Mouse (Mus musculus): Measurements from ENCODE around the gene Cenph. TPM values are rescaled to one million over a fixed set of nuclear protein-coding genes. Genes with fewer than 3 reads are reported as not detected.

Cenph gene
- polyA plus RNA-seq, 1 experiment from 2014 or later, result 28.0 TPM

DNA sequence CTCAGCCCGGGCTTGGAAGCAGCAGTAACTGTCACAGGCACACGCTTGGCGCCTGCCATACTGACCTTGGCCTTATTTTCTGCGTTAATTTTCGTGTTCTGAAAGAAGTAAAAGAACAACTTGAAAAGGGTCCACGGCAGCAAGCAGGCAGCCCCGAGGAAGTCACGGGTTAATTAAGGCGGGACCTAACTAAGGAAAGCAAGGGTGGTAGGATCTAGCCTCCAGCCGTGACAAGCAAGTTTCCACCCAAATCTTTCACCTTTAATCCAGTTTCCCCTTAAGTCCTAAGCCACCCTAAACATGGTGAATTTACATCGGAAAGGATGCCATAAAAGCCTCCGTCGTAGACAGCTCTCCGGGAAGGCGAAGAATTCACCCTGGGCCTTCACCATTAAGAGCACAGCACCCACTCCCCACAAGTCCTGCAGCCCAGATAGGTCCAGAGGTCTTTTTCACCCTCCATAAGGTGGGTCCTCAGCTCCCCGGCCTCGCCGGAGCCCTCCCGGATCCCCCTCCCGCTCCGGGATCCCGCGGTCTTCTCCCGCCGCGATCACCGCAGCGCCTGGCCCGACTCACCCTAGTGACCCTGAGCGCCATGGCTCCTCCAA is 10.2 kb upstream of the Cenph start:
- H3K4me1 ChIP-seq, result peaks cover 13% of the 10 kb centered on the region
- H3K4me3 ChIP-seq (replicated peaks), result peak overlapping the region; percentile 93
- no peak for ATAC-seq (ENCODE audit: insufficient read depth, low FRiP score, low read depth)
- 0 out of 2 replicates have a peak, but pooled peaks cover under 1% of the 10 kb centered on the region for H3K36me3 ChIP-seq
- WGBS, result under 1% methylated on average over 30 of the region's 30 CpGs
- H3K9ac ChIP-seq, result peak overlapping the region; percentile 73
- no peaks in the 10 kb centered on the region for H3K9me3 ChIP-seq
- peak overlapping the region; percentile 74 for H3K27ac ChIP-seq
- no peaks in the 10 kb centered on the region for H3K27me3 ChIP-seq (replicated peaks)
- H3K4me2 ChIP-seq, result peak overlapping the region; percentile 87

DNA sequence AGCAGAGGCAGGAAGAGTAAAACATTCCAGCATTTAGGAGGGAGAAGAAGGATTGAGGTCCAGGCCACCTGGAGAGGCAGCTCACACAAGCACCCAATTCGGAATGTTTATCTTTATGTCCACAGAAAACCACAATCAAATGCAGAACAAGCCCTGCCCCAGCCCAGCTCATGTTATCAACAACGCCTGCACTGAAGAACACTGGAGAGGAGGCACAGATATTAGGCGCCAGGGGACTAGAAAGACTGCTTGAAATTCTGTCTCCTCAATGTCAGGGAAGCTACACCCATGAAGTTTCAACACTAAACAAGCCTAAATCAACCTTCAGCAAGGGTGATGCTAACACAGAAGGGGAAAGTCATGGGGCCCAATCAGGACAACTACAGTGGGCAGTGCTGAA is 1.8 kb upstream of the Cenph start:
- Histone ChIP-seq H3K27me3 (replicated peaks) (no peaks in the 10 kb centered on the region), H3K36me3 (peaks cover 12% of the 10 kb centered on the region; the same call in 1 of the 2 replicates), H3K9me3 (no peaks in the 10 kb centered on the region), H3K4me2 (no peak overlapping the region), H3K4me1 (peaks cover 3% of the 10 kb centered on the region), H3K9ac (no peak overlapping the region), H3K27ac (no peak overlapping the region), H3K4me3 (replicated peaks) (no peak overlapping the region)
- WGBS, result 57% methylated on average over 3 of the region's 3 CpGs
- ATAC-seq (ENCODE audit: insufficient read depth, low FRiP score, low read depth), result peak; percentile 59; the same call in 1 of the 2 replicates

- Histone ChIP-seq H3K27me3 (replicated peaks) (no peaks in the 10 kb centered on the region), H3K4me3 (replicated peaks) (no peak overlapping the region), H3K4me2 (peak overlapping the region; percentile 88; the same call in 1 of the 2 replicates)
These were observed 1.0 kb upstream of the Cenph start for GRCm38 (mm10) chr13:100776710-100777109.

GRCm38 (mm10) chr13:100776056-100776419 is 339 bp upstream of the Cenph start:
- Histone ChIP-seq H3K4me3 (replicated peaks) (peak overlapping the region; percentile 84), H3K9ac (peak overlapping the region; percentile 75; the same call in 1 of the 2 replicates), H3K27me3 (replicated peaks) (no peaks in the 10 kb centered on the region), H3K9me3 (no peaks in the 10 kb centered on the region), H3K4me2 (peak overlapping the region; percentile 88), H3K27ac (peak overlapping the region; percentile 36; the same call in 1 of the 2 replicates), H3K36me3 (peaks cover 15% of the 10 kb centered on the region), H3K4me1 (peaks cover 3% of the 10 kb centered on the region)
- ATAC-seq (ENCODE audit: insufficient read depth, low FRiP score, low read depth), result no peak; the same call in 1 of the 2 replicates
- 8% methylated on average over 8 of the region's 8 CpGs for WGBS

More at GRCm38 (mm10) chr13:100776710-100777109, 1.0 kb upstream of the Cenph start:
- no peak for ATAC-seq (ENCODE audit: insufficient read depth, low FRiP score, low read depth)
- Histone ChIP-seq H3K36me3 (peaks cover 12% of the 10 kb centered on the region), H3K4me1 (peaks cover 3% of the 10 kb centered on the region), H3K9ac (no peak overlapping the region), H3K27ac (no peak overlapping the region), H3K9me3 (no peaks in the 10 kb centered on the region)
- 58% methylated on average over 6 of the region's 6 CpGs for WGBS

GRCm38 (mm10) chr13:100774704-100775103 is 995 bp downstream of the Cenph start:
- ATAC-seq (ENCODE audit: insufficient read depth, low FRiP score, low read depth), result no peak
- peaks cover 11% of the 10 kb centered on the region for H3K36me3 ChIP-seq
- H3K4me1 ChIP-seq, result peaks cover 3% of the 10 kb centered on the region
- no peaks in the 10 kb centered on the region for H3K9me3 ChIP-seq
- no peak overlapping the region for H3K27ac ChIP-seq
- H3K27me3 ChIP-seq (replicated peaks), result no peaks in the 10 kb centered on the region
- H3K4me3 ChIP-seq (replicated peaks), result peak overlapping the region; percentile 84
- H3K9ac ChIP-seq, result peak overlapping the region; percentile 75; the same call in 1 of the 2 replicates
- peak overlapping the region; percentile 88 for H3K4me2 ChIP-seq

GRCm38 (mm10) chr13:100755329-100755728 is 20.4 kb downstream of the Cenph start:
- Histone ChIP-seq H3K4me3 (replicated peaks) (no peak overlapping the region), H3K27ac (no peak overlapping the region), H3K27me3 (replicated peaks) (no peaks in the 10 kb centered on the region), H3K9ac (no peak overlapping the region), H3K4me2 (no peak overlapping the region), H3K9me3 (no peaks in the 10 kb centered on the region), H3K36me3 (0 out of 2 replicates have a peak, but pooled peaks cover 4% of the 10 kb centered on the region), H3K4me1 (no peaks in the 10 kb centered on the region)
- no peak for ATAC-seq (ENCODE audit: insufficient read depth, low FRiP score, low read depth)
- 74% methylated on average over 2 of the region's 2 CpGs for WGBS

DNA sequence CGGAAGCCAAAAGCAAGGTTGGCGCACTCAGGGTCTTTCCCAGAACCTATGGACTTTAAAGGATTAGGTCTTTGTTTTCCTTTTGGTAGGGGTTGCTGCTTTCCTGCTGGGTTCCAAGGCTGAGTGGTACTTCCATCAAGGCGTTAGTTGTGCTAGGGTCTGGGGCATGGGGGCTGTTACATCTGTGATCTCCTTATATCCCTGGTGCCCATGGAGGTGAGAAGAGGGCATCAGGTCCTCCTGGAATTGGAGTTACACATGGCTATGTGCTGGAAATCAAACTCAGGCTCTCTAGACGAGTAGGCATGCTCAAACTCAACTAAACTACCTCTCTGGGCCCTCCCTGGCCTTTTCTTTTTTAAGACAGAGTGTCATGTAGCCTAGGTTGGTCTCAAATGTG is 21.5 kb downstream of the Cenph start:
- H3K9ac ChIP-seq, result no peak overlapping the region
- no peaks in the 10 kb centered on the region for H3K27me3 ChIP-seq (replicated peaks)
- no peak overlapping the region for H3K4me2 ChIP-seq
- H3K27ac ChIP-seq, result no peak overlapping the region
- no peaks in the 10 kb centered on the region for H3K4me1 ChIP-seq
- 59% methylated on average over 4 of the region's 4 CpGs for WGBS
- no peaks in the 10 kb centered on the region for H3K9me3 ChIP-seq
- no peak for ATAC-seq (ENCODE audit: insufficient read depth, low FRiP score, low read depth)
- no peak overlapping the region for H3K4me3 ChIP-seq (replicated peaks)
- no peaks in the 10 kb centered on the region for H3K36me3 ChIP-seq

- H3K27ac ChIP-seq, result no peak overlapping the region
- H3K4me3 ChIP-seq (replicated peaks), result no peak overlapping the region
- ATAC-seq (ENCODE audit: insufficient read depth, low FRiP score, low read depth), result no peak
- WGBS, result 74% methylated on average over 6 of the region's 6 CpGs
- no peak overlapping the region for H3K4me2 ChIP-seq
- H3K9ac ChIP-seq, result no peak overlapping the region
- H3K9me3 ChIP-seq, result no peaks in the 10 kb centered on the region
- H3K36me3 ChIP-seq, result no peaks in the 10 kb centered on the region
- no peaks in the 10 kb centered on the region for H3K27me3 ChIP-seq (replicated peaks)
- H3K4me1 ChIP-seq, result no peaks in the 10 kb centered on the region
These were observed 22.7 kb downstream of the Cenph start for GRCm38 (mm10) chr13:100753011-100753410.

DNA sequence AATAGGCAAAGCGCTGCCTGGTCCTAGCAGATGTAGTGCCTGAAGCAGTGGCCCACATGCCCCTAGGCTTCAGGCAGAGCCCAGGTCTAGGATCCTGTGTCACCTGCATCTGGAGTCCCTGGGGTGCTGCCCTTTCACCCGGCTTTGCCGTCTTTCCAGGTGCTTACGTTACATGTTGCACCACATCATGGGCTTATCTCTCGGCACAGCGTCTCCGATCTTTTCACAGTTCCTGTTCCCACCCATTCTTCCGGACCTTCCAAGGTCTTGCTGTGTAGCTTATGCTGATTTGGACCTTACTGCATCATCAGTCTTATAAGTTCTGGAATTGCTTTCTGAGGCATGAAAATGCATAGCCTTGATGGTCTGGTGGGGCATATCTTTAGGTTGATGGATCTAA is 23.2 kb downstream of the Cenph start:
- Histone ChIP-seq H3K4me1 (no peaks in the 10 kb centered on the region), H3K36me3 (no peaks in the 10 kb centered on the region), H3K4me3 (replicated peaks) (no peak overlapping the region), H3K4me2 (no peak overlapping the region), H3K27me3 (replicated peaks) (no peaks in the 10 kb centered on the region), H3K27ac (no peak overlapping the region), H3K9ac (no peak overlapping the region), H3K9me3 (no peaks in the 10 kb centered on the region)
- ATAC-seq (ENCODE audit: insufficient read depth, low FRiP score, low read depth), result 0 out of 2 replicates have a peak, but pooled peaks have one; percentile 9
- 83% methylated on average over 8 of the region's 8 CpGs for WGBS

DNA sequence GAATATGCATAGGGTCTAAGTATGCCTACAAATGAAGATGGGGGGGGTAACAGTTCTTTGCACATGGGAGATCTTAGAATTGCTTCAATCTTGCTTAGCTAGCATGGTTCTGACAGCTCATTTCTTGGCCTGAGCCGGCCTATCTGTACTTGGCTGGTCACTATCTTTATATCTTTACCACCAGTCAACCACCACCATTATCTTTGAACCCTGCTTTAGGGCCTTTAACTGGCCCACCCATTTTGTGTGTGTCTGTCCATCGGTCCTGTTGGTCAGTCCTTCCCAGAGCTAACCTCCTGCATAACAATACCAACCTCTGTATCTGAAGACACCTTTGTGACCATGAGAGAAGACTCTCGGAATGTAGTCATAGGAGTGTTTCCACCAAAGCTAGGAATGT is 24.3 kb downstream of the Cenph start:
- no peak for ATAC-seq (ENCODE audit: insufficient read depth, low FRiP score, low read depth)
- Histone ChIP-seq H3K4me2 (no peak overlapping the region), H3K27ac (no peak overlapping the region), H3K36me3 (no peaks in the 10 kb centered on the region), H3K4me1 (no peaks in the 10 kb centered on the region), H3K27me3 (replicated peaks) (no peaks in the 10 kb centered on the region), H3K9me3 (no peaks in the 10 kb centered on the region), H3K4me3 (replicated peaks) (no peak overlapping the region), H3K9ac (no peak overlapping the region)
- WGBS, result 86% methylated on average over 3 of the region's 3 CpGs

GRCm38 (mm10) chr13:100750799-100751198 is 24.9 kb downstream of the Cenph start:
- no peaks in the 10 kb centered on the region for H3K4me1 ChIP-seq
- no peak for ATAC-seq (ENCODE audit: insufficient read depth, low FRiP score, low read depth)
- H3K36me3 ChIP-seq, result no peaks in the 10 kb centered on the region
- 70% methylated on average over 5 of the region's 5 CpGs for WGBS
- H3K9me3 ChIP-seq, result no peaks in the 10 kb centered on the region
- no peak overlapping the region for H3K27ac ChIP-seq
- no peak overlapping the region for H3K4me3 ChIP-seq (replicated peaks)
- H3K4me2 ChIP-seq, result no peak overlapping the region
- H3K9ac ChIP-seq, result no peak overlapping the region
- no peaks in the 10 kb centered on the region for H3K27me3 ChIP-seq (replicated peaks)

DNA sequence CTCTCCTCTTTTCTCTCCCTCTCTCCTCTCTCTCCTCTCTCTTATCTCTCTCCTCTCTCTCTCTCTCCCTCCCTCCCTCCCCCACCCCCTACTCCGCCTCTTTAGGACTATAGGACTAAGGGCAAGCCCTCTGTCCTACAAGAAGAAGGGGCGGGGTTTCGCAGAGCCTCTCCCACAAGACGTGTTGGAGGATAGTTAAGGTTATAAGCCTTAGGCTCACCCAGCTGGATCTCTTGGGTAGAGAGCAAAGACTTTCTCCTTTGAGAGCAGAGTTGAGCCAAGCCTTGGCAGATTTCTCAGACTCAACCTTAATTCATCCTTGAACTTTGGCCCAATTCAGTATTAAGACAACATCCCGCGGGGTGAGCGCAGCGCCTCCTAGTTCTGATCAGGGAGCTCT is 27.1 kb downstream of the Cenph start:
- no peak overlapping the region for H3K9ac ChIP-seq
- 0 out of 2 replicates have a peak, but pooled peaks cover 4% of the 10 kb centered on the region for H3K4me1 ChIP-seq
- no peaks in the 10 kb centered on the region for H3K27me3 ChIP-seq (replicated peaks)
- no peak overlapping the region for H3K4me3 ChIP-seq (replicated peaks)
- no peak for ATAC-seq (ENCODE audit: insufficient read depth, low FRiP score, low read depth)
- H3K4me2 ChIP-seq, result no peak overlapping the region
- H3K27ac ChIP-seq, result no peak overlapping the region
- 50% methylated on average over 8 of the region's 8 CpGs for WGBS
- H3K9me3 ChIP-seq, result no peaks in the 10 kb centered on the region
- H3K36me3 ChIP-seq, result no peaks in the 10 kb centered on the region
